Mouse (Mus musculus): ENCODE measurements around the gene Gm128. TPM values are rescaled to one million over a fixed set of nuclear protein-coding genes. Genes with fewer than 3 reads are reported as not detected.

Gm128 gene
- polyA plus RNA-seq, 1 experiment = 1.7 TPM

DNA sequence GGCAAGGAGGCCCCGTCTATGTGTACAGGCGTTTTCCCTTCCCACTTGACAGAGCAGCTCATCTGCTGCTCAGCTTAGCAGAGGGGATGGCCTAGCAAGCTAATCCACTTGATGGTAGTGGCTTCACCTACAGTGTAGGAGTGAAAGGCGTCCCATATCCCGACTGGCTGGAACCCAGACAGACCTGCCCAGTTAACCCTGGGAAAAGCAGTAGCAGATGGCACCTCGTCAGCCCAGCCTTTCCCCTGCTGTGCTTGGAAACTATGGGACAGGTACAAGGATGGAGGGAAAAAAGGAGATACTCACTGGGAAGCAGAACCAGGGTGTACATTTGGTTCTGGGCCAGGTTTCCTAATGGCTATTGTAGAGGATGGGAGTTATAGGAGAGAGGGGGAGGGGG, 9.0 kb upstream of the Gm128 start:
- Histone ChIP-seq H3K27me3 (replicated peaks) (no peaks in the 10 kb centered on the region), H3K4me1 (peaks cover 34% of the 10 kb centered on the region), H3K36me3 (replicated peaks; ENCODE audit: low read length) (peaks cover 92% of the 10 kb centered on the region), H3K9me3 (no peaks in the 10 kb centered on the region), H3K4me3 (replicated peaks) (no peak overlapping the region)
- TF ChIP-seq FLI1 (IDR thresholded peaks at IDR 0.05; ENCODE audit: low read length) (no peak), GATA1 (IDR thresholded peaks at IDR 0.05; ENCODE audit: borderline replicate concordance, low read length) (no peak)

DNA sequence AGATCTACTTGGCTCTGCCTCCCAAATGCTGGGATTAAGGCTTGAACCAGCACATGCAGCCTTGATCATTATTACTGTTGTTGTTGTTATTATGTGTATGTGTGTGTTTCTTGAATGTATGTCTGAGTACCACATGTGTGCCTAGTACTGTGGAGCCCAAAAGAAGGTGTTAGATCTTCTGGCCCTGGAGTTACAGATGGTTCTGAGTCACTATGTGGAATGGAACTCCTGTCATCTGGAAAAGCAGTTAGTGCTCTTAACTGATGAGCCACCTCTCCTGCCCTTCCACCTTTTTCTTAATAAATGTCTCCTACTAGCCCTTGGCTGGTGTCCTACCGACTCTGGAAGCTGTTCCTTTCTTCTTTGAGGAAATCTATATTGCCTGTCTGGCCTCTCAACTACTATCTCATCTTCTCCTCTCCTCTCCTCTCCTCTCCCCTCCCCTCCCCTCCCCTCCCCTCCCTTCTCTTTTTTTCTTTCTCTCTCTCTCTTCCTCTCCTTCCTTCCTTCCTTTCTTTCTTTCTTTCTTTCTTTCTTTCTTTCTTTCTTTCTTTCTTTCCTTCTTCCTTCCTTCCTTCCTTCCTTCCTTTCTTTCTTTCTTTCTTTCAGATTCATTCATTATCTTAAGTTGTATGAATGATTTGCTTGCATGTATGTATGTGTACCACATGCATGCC, 6.4 kb upstream of the Gm128 start:
- Histone ChIP-seq H3K4me1 (peaks cover 47% of the 10 kb centered on the region), H3K9me3 (no peaks in the 10 kb centered on the region), H3K36me3 (replicated peaks; ENCODE audit: low read length) (peaks cover 92% of the 10 kb centered on the region), H3K4me3 (replicated peaks) (no peak overlapping the region), H3K27me3 (replicated peaks) (no peaks in the 10 kb centered on the region)
- no peak for TF ChIP-seq FLI1 (IDR thresholded peaks at IDR 0.05; ENCODE audit: low read length)
- no peak for TF ChIP-seq GATA1 (IDR thresholded peaks at IDR 0.05; ENCODE audit: borderline replicate concordance, low read length)

DNA sequence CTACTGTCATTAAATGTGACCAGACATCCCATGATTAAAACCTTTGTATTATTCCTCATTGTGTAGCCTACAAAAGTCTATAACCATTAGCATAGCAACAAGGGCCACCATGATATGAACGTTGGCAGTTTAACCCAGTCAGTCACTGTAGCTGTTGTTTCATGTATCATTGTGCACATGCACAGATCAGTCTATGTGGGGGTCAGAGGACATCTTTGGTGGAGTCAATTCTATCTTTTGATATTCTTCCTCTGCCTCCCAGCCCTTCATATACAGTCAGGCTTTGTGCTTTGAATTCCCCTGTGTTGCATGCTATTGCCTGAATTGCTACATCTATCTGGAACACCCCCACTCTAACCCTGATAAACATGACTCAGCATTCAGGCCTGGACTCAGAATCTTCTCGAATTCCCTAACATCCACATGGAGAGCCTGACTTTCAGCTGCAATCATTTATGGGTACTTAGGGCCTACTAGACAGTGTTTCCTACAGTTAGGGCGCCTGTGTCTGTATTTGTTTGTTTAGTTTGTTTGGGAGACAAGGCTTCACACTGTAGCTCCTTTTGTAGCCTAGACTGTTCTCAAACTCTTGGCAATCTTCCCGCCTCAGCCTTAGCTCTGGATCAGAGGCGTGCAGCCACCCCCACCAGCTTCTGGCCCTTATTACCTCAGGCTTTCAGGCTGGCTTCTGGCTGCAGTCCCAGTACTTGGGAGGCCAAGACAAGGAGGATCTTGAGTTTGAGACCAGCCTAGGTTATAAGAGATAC, 5.2 kb upstream of the Gm128 start:
- Histone ChIP-seq H3K4me1 (peaks cover 56% of the 10 kb centered on the region), H3K9me3 (no peaks in the 10 kb centered on the region), H3K27me3 (replicated peaks) (no peaks in the 10 kb centered on the region), H3K36me3 (replicated peaks; ENCODE audit: low read length) (peaks cover 91% of the 10 kb centered on the region), H3K4me3 (replicated peaks) (no peak overlapping the region)
- TF ChIP-seq FLI1 (IDR thresholded peaks at IDR 0.05; ENCODE audit: low read length) = no peak
- no peak for TF ChIP-seq GATA1 (IDR thresholded peaks at IDR 0.05; ENCODE audit: borderline replicate concordance, low read length)

DNA sequence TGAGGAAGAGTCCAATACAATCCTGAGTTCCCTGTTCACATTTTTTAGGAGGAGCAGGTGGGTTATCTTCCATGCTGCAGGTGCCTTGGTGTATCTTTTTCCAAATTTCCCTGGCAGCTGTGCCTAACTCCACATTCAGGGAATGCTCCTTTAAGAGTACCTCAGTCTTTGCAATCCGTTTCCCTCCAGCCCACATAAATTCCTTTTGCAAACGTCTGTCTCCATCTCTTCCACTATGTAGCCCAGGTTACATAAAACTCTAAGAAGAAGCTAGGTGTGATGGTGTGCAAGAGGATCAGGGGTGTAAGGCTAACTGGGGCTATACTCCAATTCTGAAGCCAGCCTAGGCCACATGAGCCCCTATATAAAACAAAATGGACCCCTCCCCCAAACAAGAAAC, 1.7 kb upstream of the Gm128 start:
- Histone ChIP-seq H3K4me1 (peaks cover 63% of the 10 kb centered on the region), H3K36me3 (replicated peaks; ENCODE audit: low read length) (peaks cover 90% of the 10 kb centered on the region), H3K4me3 (replicated peaks) (no peak overlapping the region), H3K9me3 (no peaks in the 10 kb centered on the region), H3K27me3 (replicated peaks) (no peaks in the 10 kb centered on the region)
- TF ChIP-seq GATA1 (IDR thresholded peaks at IDR 0.05; ENCODE audit: borderline replicate concordance, low read length) (no peak), FLI1 (IDR thresholded peaks at IDR 0.05; ENCODE audit: low read length) (no peak)

DNA sequence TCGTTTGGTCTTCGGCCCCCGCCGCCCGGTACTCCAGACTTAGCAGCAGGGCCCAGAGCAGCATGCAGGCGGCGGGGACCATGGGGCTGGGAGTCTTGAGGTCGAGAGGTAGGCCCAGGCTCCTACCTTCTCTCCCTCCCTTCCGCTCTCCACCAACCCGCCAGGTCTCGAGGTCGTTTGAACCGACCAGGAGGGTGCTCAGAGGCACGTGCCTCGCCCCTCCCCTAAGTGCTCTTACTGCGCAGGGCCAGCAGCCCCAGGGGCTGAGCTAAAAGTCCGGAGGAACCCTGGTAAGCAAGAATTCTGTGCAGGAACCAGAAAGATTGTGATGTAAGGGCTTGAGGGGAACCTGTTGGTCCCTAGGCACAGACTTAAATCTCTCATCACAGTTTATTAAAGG, 498 bp downstream of the Gm128 start:
- Histone ChIP-seq H3K4me1 (peaks cover 69% of the 10 kb centered on the region), H3K36me3 (replicated peaks; ENCODE audit: low read length) (peaks cover 95% of the 10 kb centered on the region)

DNA sequence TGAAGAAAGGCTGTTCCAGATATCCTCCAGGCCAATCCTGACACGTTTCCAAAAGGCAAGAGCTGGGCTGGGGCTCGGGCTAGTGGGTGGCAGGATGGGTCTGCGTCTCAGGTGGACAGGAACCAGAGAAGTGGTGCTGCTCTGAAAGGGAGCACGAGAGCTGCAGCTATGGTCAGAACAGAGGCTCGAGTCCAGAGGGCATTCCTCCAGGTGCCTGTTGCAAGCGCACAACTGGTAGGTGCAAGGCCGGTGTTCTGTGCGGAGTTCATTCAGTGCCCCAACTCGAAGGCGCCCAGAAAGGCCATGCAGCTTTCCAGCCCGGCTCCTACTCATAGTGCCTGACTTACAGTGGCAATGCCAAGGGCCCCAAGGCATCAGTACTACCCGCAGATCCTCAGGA, 1.4 kb downstream of the Gm128 start:
- Histone ChIP-seq H3K4me1 (peaks cover 78% of the 10 kb centered on the region), H3K27me3 (replicated peaks) (no peaks in the 10 kb centered on the region), H3K9me3 (no peaks in the 10 kb centered on the region), H3K36me3 (replicated peaks; ENCODE audit: low read length) (peaks cover 95% of the 10 kb centered on the region), H3K4me3 (replicated peaks) (no peak overlapping the region)
- TF ChIP-seq GATA1 (IDR thresholded peaks at IDR 0.05; ENCODE audit: borderline replicate concordance, low read length) = no peak
- TF ChIP-seq FLI1 (IDR thresholded peaks at IDR 0.05; ENCODE audit: low read length) = no peak

More for the DNA sequence above, 498 bp downstream of the Gm128 start:
- TF ChIP-seq GATA1 (IDR thresholded peaks at IDR 0.05; ENCODE audit: borderline replicate concordance, low read length) (no peak), FLI1 (IDR thresholded peaks at IDR 0.05; ENCODE audit: low read length) (no peak)
- Histone ChIP-seq H3K27me3 (replicated peaks) (no peaks in the 10 kb centered on the region), H3K9me3 (no peaks in the 10 kb centered on the region), H3K4me3 (replicated peaks) (no peak overlapping the region)

DNA sequence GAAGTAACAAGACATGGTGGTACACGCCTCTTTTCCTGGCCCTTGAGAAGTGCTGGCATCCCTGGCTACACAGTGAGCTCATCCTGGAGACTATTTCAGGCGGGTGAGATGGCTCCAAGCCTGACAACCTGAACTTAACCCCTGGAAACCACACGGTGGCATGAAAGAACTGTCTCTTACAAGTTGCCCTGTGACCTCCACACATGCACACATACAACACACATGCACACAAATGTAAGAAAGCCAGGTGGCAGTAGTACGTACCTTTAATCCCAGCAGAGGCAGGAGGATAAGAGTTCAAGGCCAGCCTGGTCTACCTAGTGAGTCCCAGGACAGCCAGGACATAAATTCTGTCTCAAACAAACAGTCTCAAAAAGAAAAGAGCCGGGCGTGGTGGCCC, 2.4 kb downstream of the Gm128 start:
- TF ChIP-seq GATA1 (IDR thresholded peaks at IDR 0.05; ENCODE audit: borderline replicate concordance, low read length) (no peak), FLI1 (IDR thresholded peaks at IDR 0.05; ENCODE audit: low read length) (no peak)
- Histone ChIP-seq H3K4me1 (peaks cover 84% of the 10 kb centered on the region), H3K27me3 (replicated peaks) (no peaks in the 10 kb centered on the region), H3K9me3 (no peaks in the 10 kb centered on the region), H3K4me3 (replicated peaks) (no peak overlapping the region), H3K36me3 (replicated peaks; ENCODE audit: low read length) (peaks cover 96% of the 10 kb centered on the region)

DNA sequence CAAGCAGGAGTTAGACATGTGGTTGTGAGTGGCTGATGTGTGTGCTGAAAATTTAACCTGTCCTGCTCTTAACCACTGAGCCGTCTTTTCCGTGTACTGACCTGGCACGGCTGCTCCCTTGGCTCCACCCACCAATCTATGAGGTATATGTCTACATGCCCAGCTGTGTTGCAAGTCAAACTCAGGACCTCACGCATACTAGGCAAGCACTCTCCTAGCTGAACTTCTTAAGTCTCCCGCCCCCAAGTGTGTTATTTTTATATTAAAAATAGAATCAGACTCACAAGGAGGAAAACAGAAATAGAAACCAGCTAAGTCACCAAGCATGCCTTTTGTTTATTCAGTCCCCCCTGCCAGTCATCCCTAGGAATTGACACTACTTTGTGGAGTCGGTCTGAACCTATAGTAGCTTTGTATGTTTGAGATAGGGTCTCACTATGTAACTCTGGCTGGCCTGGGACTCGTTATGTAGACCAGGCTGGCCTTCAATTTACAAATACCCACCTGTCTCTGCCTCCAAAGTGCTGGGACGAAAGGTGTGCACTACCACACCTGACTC, 3.8 kb downstream of the Gm128 start:
- Histone ChIP-seq H3K36me3 (replicated peaks; ENCODE audit: low read length) (peaks cover 96% of the 10 kb centered on the region), H3K4me1 (peaks cover 84% of the 10 kb centered on the region), H3K27me3 (replicated peaks) (no peaks in the 10 kb centered on the region), H3K9me3 (no peaks in the 10 kb centered on the region), H3K4me3 (replicated peaks) (no peak overlapping the region)
- TF ChIP-seq FLI1 (IDR thresholded peaks at IDR 0.05; ENCODE audit: low read length) (no peak), GATA1 (IDR thresholded peaks at IDR 0.05; ENCODE audit: borderline replicate concordance, low read length) (no peak)

DNA sequence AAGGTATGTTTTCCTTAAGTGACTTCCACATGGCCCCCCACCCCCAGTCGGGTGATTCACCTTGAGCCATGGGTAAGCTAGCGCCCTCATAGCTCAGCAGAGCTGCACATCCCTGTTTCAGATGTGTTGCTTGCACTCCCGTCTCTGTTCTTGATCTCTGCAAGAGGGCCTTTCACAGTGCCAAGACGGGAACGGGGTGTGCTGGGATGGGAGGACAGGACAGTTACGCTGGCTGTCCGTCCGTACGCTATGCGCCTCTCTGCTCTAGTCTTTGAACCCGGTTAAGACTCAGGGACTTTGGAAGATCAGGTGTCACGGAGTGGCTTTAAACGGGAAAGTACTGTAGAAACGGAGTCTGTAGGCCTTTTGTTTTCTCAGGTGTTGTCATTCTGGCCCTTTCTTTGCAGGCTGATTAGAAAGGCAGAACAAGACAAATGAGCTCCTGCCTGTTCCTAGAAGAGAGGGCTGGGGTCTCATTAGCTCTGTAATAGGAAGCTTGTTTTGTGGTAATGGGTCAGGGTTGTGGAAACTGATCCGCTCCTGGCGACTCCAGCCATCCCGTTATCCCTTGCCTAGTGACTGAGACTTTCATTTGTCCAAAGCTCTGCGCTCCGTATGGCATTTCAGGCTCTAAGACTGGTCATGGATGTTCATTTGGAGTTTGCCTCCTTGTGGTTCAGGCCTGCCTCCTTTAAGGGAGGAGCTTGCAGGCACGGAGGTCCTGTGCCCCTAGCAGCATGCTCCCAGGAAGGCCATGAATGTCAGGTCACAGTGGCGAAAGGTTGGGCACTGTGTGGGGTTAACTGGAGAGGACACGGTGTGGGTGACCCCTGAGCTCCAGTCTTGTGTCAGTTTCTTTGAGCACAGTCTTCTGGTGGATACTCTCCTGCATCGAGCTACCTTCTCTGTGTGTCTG, 5.8 kb downstream of the Gm128 start:
- Histone ChIP-seq H3K36me3 (replicated peaks; ENCODE audit: low read length) (peaks cover 99% of the 10 kb centered on the region), H3K4me3 (replicated peaks) (no peak overlapping the region), H3K4me1 (peaks cover 86% of the 10 kb centered on the region), H3K27me3 (replicated peaks) (no peaks in the 10 kb centered on the region), H3K9me3 (no peaks in the 10 kb centered on the region)
- TF ChIP-seq FLI1 (IDR thresholded peaks at IDR 0.05; ENCODE audit: low read length) (no peak), GATA1 (IDR thresholded peaks at IDR 0.05; ENCODE audit: borderline replicate concordance, low read length) (no peak)
